Mouse (Mus musculus): ENCODE measurements around the gene Eftud2. TPM values are rescaled to one million over a fixed set of nuclear protein-coding genes. Genes with fewer than 3 reads are reported as not detected.

Eftud2 gene
- polyA plus RNA-seq, 1 experiment = 77.9 TPM

DNA sequence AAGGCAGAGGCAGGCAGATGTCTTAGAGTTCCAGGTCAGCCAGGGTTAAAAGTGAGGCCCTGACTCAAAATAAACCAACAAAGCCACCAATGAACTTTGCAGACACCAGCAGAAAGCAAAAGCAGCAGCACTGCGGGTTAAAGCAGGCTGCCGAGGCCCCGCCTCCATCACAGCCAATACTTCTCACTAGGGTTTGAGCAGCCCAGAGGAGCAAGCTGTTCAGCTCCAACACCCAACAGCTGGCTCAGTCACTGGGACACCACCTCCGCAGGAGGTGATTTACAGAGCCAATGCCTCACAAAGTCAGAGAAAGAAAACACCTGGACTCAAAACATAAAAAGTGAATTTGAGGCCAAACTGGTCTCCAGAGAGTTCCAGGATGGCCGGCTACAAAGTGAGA is 77.3 kb downstream of the Eftud2 start:
- Histone ChIP-seq H3K4me3 (ENCODE audit: insufficient read depth, low read length) (no peak overlapping the region), H3K27ac (ENCODE audit: insufficient read depth, low read length) (no peak overlapping the region), H3K4me1 (ENCODE audit: control insufficient read depth, insufficient read depth, low read length) (no peaks in the 10 kb centered on the region; the same call in 1 of the 2 replicates)
- TF ChIP-seq CTCF (IDR thresholded peaks at IDR 0.05; ENCODE audit: borderline replicate concordance, insufficient read depth, low read length) (no peak), POLR2A (IDR thresholded peaks at IDR 0.05; ENCODE audit: low read depth, low read length) (no peak)

DNA sequence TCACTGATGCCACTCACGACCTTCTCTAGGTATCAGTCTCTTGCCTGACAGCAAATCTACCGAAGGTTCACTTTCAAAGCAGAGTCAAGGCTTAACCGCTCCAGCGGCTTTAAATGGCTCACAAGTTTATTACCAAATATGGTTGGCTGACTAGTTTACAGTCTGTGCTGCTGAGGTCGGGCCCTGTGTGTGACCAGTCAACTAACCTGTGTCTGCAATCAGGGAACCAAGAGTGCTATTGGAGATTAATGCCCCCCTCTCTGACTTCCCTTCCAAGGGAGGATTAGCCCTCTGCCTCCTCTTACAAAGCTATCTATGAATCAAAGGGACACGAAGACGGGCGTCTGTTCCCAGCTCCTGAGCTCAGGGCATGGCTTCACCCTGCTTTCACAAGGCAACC is 86.6 kb downstream of the Eftud2 start:
- no peak overlapping the region for H3K27ac ChIP-seq (ENCODE audit: insufficient read depth, low read length)
- no peak for TF ChIP-seq POLR2A (IDR thresholded peaks at IDR 0.05; ENCODE audit: low read depth, low read length)
- no peak overlapping the region for H3K4me3 ChIP-seq (ENCODE audit: insufficient read depth, low read length)
- 0 out of 2 replicates have a peak, but pooled peaks cover 3% of the 10 kb centered on the region for H3K4me1 ChIP-seq (ENCODE audit: control insufficient read depth, insufficient read depth, low read length)

DNA sequence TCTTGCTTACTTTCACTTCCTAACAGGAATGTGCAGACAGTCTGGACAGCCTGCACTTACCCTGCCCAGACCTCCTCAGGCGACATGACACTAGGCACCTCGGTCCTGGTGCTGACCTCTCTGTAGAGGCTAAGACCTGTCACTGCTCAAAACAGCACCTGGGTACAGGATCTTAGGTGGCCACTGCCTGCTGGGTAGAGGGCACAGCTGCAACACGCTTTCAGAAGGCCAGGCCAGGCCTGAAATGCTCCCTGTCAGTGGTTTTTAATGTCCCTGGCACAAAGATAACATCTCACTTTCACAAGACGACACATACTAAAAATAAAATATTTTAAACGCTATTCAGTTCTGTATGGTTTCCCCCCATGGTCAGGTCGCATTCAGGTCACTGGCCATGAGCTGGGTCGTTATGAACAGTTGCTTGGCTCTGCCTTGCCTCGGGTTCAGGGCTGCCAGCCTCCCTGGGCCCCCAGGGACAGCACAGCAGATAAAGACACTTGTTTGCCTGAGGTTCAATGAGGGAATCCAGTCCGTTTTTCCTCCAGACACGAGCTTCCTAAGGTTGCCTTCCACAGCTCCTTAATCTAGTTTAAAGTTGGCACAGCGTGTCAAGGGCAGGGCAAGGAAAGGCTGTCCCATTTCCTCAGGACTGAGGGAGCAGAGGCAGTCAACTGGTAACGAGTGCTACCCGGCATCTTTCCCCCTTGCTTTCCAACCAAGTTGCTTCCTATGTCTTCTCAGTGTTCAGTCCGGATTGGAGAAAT is 88.9 kb downstream of the Eftud2 start:
- H3K4me3 ChIP-seq (ENCODE audit: insufficient read depth, low read length) = no peak overlapping the region
- H3K27ac ChIP-seq (ENCODE audit: insufficient read depth, low read length) = no peak overlapping the region
- H3K4me1 ChIP-seq (ENCODE audit: control insufficient read depth, insufficient read depth, low read length) = 0 out of 2 replicates have a peak, but pooled peaks cover 3% of the 10 kb centered on the region
- TF ChIP-seq POLR2A (IDR thresholded peaks at IDR 0.05; ENCODE audit: low read depth, low read length) = no peak
- no peak for TF ChIP-seq CTCF (IDR thresholded peaks at IDR 0.05; ENCODE audit: borderline replicate concordance, insufficient read depth, low read length)

Other genes with a start within 250 kb of the Eftud2 start
- gene Meioc, start 217.3 kb downstream of the Eftud2 start, polyA plus RNA-seq (2011; ENCODE audit: insufficient read length, low read depth, missing spikeins) = not detected in 2 replicates
- 25.6 and 26.4 TPM in 2 replicates for gene Ccdc43, start 183.2 kb downstream of the Eftud2 start, polyA plus RNA-seq (2011; ENCODE audit: insufficient read length, low read depth, missing spikeins)
- gene Adam11, start 119.5 kb downstream of the Eftud2 start, polyA plus RNA-seq (2011; ENCODE audit: insufficient read length, low read depth, missing spikeins) = 0.40 and 2.0 TPM in 2 replicates
- 27.8 and 43.5 TPM in 2 replicates for gene Gjc1, start 61.3 kb downstream of the Eftud2 start, polyA plus RNA-seq (2011; ENCODE audit: insufficient read length, low read depth, missing spikeins)
- gene Higd1b, start 45.1 kb downstream of the Eftud2 start, polyA plus RNA-seq (2011; ENCODE audit: insufficient read length, low read depth, missing spikeins) = not detected in 2 replicates
- gene Ccdc103, start 219 bp upstream of the Eftud2 start, polyA plus RNA-seq (2011; ENCODE audit: insufficient read length, low read depth, missing spikeins) = 0.49 and 0.73 TPM in 2 replicates
- not detected in 2 replicates for gene Fam187a, start 4.2 kb upstream of the Eftud2 start, polyA plus RNA-seq (2011; ENCODE audit: insufficient read length, low read depth, missing spikeins)
- 1.4 TPM in 1 of 2 replicates, not detected in the other for gene Gfap, start 19.9 kb upstream of the Eftud2 start, polyA plus RNA-seq (2011; ENCODE audit: insufficient read length, low read depth, missing spikeins)
- 10.5 and 15.7 TPM in 2 replicates for gene Kif18b, start 44.1 kb upstream of the Eftud2 start, polyA plus RNA-seq (2011; ENCODE audit: insufficient read length, low read depth, missing spikeins)
- gene C1ql1, start 65.7 kb upstream of the Eftud2 start, polyA plus RNA-seq (2011; ENCODE audit: insufficient read length, low read depth, missing spikeins) = not detected in 2 replicates
- 91.1 and 111 TPM in 2 replicates for gene Nmt1, start 147.2 kb upstream of the Eftud2 start, polyA plus RNA-seq (2011; ENCODE audit: insufficient read length, low read depth, missing spikeins)
- 57.7 and 66.6 TPM in 2 replicates for gene Dcakd, start 147.3 kb upstream of the Eftud2 start, polyA plus RNA-seq (2011; ENCODE audit: insufficient read length, low read depth, missing spikeins)
- 5.6 and 7.1 TPM in 2 replicates for gene Plcd3, start 220.7 kb upstream of the Eftud2 start, polyA plus RNA-seq (2011; ENCODE audit: insufficient read length, low read depth, missing spikeins)
- gene Acbd4, start 220.7 kb upstream of the Eftud2 start, polyA plus RNA-seq (2011; ENCODE audit: insufficient read length, low read depth, missing spikeins) = 23.3 and 24.3 TPM in 2 replicates
- gene Hexim1, start 235.2 kb upstream of the Eftud2 start, polyA plus RNA-seq (2011; ENCODE audit: insufficient read length, low read depth, missing spikeins) = 16.8 and 19.0 TPM in 2 replicates